Mouse (Mus musculus) colon, adult 2 months (tissue): ENCODE results near the gene Nutm1. TPM values are rescaled to one million over a fixed set of nuclear protein-coding genes. Genes with fewer than 3 reads are reported as not detected.

Experiments used
- polyA plus RNA-seq: library from polyadenylated mRNA; depleted of rRNA; stranded (reverse); fragments of >200 nt; gene quantifications from 2 replicates; pipeline ENCODE4 v1.2.3, GENCODE M21; 2012; rRNA removed

The Nutm1 gene
- not detected in 2 replicates for polyA plus RNA-seq

GRCm38 (mm10) chr2:112259241-112259962, at the start of gene Nutm1:
Gene Nutm1, minus strand, starts transcription at chr2:112259291.

DNA sequence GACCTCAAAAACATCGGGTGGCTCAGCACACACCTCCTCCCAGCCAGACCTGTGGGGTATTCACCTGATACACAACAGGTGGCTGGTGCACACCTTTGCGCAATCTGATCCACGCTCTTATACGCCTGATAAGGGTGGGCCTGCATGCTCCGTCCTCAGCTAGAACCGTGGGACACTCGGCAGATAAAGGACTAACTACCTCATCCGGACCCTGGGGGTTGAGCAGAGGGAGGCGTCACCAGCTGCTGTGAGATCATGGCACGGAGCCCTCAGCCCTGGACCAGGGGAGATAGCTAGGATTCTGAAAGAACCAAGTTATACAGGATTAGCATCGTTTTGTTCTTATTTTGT, 7.1 kb upstream of the Nutm1 start, which contains the start of gene Gm21985:
TSS of gene Gm21985 (plus strand) at position 73 of the 351 bp plus-strand sequence.

DNA sequence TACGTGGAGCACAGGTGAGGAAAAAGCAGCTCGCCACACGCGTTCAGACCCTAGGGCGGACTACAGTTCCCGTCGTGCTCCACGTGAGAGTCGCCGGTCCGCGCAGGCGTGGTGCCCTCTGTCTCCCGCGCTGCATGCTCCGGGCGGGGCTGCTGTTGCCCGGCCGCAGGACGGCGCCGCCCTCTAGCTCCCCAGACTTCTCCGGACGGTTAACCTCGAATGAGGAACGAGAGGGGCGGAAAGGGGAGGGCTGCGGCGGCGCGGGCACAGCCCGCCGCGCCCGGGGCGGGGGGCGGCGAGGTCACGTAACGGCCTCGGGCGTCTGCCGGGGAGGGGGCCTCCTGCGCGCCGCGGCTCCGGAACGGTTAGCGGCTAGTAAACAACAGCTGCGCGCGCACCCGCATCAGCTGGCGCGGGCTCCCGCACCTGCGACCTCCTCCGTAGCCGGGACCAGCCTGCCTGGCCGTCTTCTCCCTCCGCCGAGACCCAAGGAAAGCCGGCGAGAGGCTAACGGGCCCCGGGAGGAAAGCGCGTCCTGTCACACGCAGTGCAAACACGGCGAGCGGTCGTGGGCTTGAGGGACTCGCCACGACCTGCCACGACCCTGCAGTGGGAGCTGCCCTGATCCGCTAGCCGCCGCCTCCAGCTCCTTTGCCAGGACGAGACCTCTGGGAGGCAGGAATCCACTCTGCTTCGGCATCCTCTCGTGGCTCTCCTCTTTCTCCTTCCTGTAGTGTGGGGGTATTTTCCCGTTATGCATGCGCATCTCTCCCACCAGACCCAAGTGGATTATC, 6.6 kb upstream of the Nutm1 start, which contains the start of gene Slc12a6:
TSS of gene Slc12a6 (plus strand) at position 378 of the 794 bp plus-strand sequence.

GRCm38 (mm10) chr2:112261748-112262653, 2.9 kb upstream of the Nutm1 start, which contains the start of gene Nop10:
Gene Nop10, plus strand, starts transcription at chr2:112261926.

DNA sequence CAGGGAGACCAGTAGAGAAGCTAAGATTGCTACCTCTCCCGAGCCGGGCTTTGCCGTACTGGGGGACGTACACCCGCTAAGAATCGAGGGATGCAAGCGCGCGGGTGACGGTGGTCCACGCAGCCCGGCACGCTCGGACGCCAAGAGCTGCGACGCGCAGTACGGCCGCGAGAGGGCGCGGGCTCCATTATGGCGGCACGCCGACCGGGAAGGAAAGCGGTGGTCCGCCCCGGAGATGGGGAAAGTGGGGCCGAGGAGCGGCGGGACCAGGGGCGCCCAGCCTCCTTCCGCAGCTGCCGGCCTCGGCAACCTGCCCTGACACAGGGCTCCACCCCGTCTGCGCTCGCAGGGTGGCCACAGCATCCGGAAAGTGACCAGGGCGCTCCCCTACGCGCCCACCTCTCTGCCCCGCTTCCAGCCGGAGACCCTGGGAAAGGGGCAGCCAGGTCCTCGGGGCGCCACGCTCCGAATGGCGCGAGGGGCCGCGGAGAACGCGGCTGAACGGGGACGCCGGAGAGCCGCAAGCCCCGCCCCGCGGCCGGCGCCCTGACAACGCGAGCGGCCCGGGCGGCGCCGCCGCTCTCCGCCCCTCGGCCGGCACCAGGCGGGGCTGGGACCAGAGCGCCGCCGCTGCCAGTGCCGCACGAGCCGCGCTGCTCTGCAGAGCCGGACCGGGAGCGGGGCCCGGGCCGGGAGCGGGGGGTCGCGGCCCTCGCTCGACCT, 19.7 kb downstream of the Nutm1 start, which contains the start of gene Lpcat4:
TSS of gene Lpcat4 (plus strand) at position 257 of the 723 bp plus-strand sequence.

Other genes starting within 250 kb of the Nutm1 start
- gene Olfr1310, start 246.6 kb downstream of the Nutm1 start, polyA plus RNA-seq, result not detected in 2 replicates
- not detected in 2 replicates for gene Olfr1311, start 234.9 kb downstream of the Nutm1 start, polyA plus RNA-seq
- gene Olfr1312, start 209.1 kb downstream of the Nutm1 start, polyA plus RNA-seq, result not detected in 2 replicates
- gene Olfr1313, start 181.4 kb downstream of the Nutm1 start, polyA plus RNA-seq, result not detected in 2 replicates
- gene Olfr1314, start 162.5 kb downstream of the Nutm1 start, polyA plus RNA-seq, result not detected in 2 replicates
- not detected in 2 replicates for gene Olfr1315-ps1, start 143.9 kb downstream of the Nutm1 start, polyA plus RNA-seq
- not detected in 2 replicates for gene Olfr1316, start 124.3 kb downstream of the Nutm1 start, polyA plus RNA-seq
- not detected in 2 replicates for gene Olfr1317, start 119.0 kb downstream of the Nutm1 start, polyA plus RNA-seq
- gene Olfr1318, start 105.1 kb downstream of the Nutm1 start, polyA plus RNA-seq, result not detected in 2 replicates
- 68.9 and 103 TPM in 2 replicates for gene Lpcat4, start 19.8 kb downstream of the Nutm1 start, polyA plus RNA-seq
- gene Nop10, start 2.6 kb upstream of the Nutm1 start, polyA plus RNA-seq, result 29.9 and 30.3 TPM in 2 replicates
- gene Slc12a6, start 6.5 kb upstream of the Nutm1 start, polyA plus RNA-seq, result 18.2 and 19.2 TPM in 2 replicates
- not detected in 2 replicates for gene Gm21985, start 7.0 kb upstream of the Nutm1 start, polyA plus RNA-seq
- gene Emc4, start 108.7 kb upstream of the Nutm1 start, polyA plus RNA-seq, result 50.1 and 68.0 TPM in 2 replicates
- gene Katnbl1, start 119.9 kb upstream of the Nutm1 start, polyA plus RNA-seq, result 0.49 and 0.66 TPM in 2 replicates
- gene Emc7, start 195.7 kb upstream of the Nutm1 start, polyA plus RNA-seq, result 3.7 and 4.5 TPM in 2 replicates
- gene Chrm5, start 221.5 kb upstream of the Nutm1 start, polyA plus RNA-seq, result not detected in 2 replicates
- 3.5 and 4.5 TPM in 2 replicates for gene Aven, start 233.7 kb upstream of the Nutm1 start, polyA plus RNA-seq